Mouse (Mus musculus): ENCODE results near the gene Cdkn2d. TPM values are rescaled to one million over a fixed set of nuclear protein-coding genes. Genes with fewer than 3 reads are reported as not detected.
"Not testable (repeated sequence)": the region's sequence is repeated elsewhere in the genome, so short reads cannot be mapped to it uniquely, and the experiment has no call there.

The Cdkn2d gene
- polyA plus RNA-seq, 1 experiment from 2014 or later, result 56.2 TPM

GRCm38 (mm10) chr9:21256349-21256748 is 34.9 kb downstream of the Cdkn2d start:
- not testable (repeated sequence) for H3K9ac ChIP-seq; H3K27ac ChIP-seq; H3K36me3 ChIP-seq; H3K9me3 ChIP-seq; H3K4me1 ChIP-seq; H3K4me2 ChIP-seq; ATAC-seq (ENCODE audit: insufficient number of reproducible peaks, insufficient read depth, low FRiP score, low TSS enrichment, low read depth); H3K4me3 ChIP-seq
- WGBS, result 76% methylated on average over 4 of the region's 4 CpGs
- H3K27me3 ChIP-seq, result peaks cover 10% of the 10 kb centered on the region; the same call in 1 of the 2 replicates

GRCm38 (mm10) chr9:21254690-21255089 is 36.5 kb downstream of the Cdkn2d start:
- H3K27me3 ChIP-seq, result peaks cover 26% of the 10 kb centered on the region
- no peak overlapping the region for H3K27ac ChIP-seq
- no peaks in the 10 kb centered on the region for H3K36me3 ChIP-seq
- H3K9ac ChIP-seq, result no peak overlapping the region
- H3K4me2 ChIP-seq, result no peak overlapping the region
- peaks cover 9% of the 10 kb centered on the region for H3K4me1 ChIP-seq
- no peak overlapping the region for H3K4me3 ChIP-seq
- no peak for ATAC-seq (ENCODE audit: insufficient number of reproducible peaks, insufficient read depth, low FRiP score, low TSS enrichment, low read depth)
- no peaks in the 10 kb centered on the region for H3K9me3 ChIP-seq

- Histone ChIP-seq H3K4me1 (peaks cover 16% of the 10 kb centered on the region), H3K4me2 (0 out of 2 replicates have a peak overlapping the region, but pooled peaks have one; percentile 11), H3K27me3 (peaks cover 60% of the 10 kb centered on the region), H3K36me3 (no peaks in the 10 kb centered on the region), H3K4me3 (no peak overlapping the region), H3K9ac (0 out of 2 replicates have a peak overlapping the region, but pooled peaks have one; percentile 11), H3K9me3 (no peaks in the 10 kb centered on the region), H3K27ac (peak overlapping the region; percentile 48; the same call in 1 of the 2 replicates)
- 58% methylated on average over 13 of the region's 13 CpGs for WGBS
- peak; percentile 28; the same call in 1 of the 2 replicates for ATAC-seq (ENCODE audit: insufficient number of reproducible peaks, insufficient read depth, low FRiP score, low TSS enrichment, low read depth)
Measured at GRCm38 (mm10) chr9:21251116-21251735, 40.0 kb downstream of the Cdkn2d start.

GRCm38 (mm10) chr9:21250509-21250908 is 40.7 kb downstream of the Cdkn2d start:
- Histone ChIP-seq H3K9me3 (no peaks in the 10 kb centered on the region), H3K27me3 (peaks cover 67% of the 10 kb centered on the region), H3K4me3 (no peak overlapping the region), H3K36me3 (no peaks in the 10 kb centered on the region), H3K4me1 (peaks cover 16% of the 10 kb centered on the region), H3K4me2 (no peak overlapping the region), H3K9ac (no peak overlapping the region), H3K27ac (no peak overlapping the region)
- 72% methylated on average over 2 of the region's 2 CpGs for WGBS
- ATAC-seq (ENCODE audit: insufficient number of reproducible peaks, insufficient read depth, low FRiP score, low TSS enrichment, low read depth), result no peak

GRCm38 (mm10) chr9:21249629-21250508 is 41.3 kb downstream of the Cdkn2d start:
- H3K9me3 ChIP-seq, result no peaks in the 10 kb centered on the region

GRCm38 (mm10) chr9:21248326-21248725 is 42.9 kb downstream of the Cdkn2d start, which contains the start of gene S1pr5:
TSS of gene S1pr5 (minus strand) at chr9:21248443.
- H3K9ac ChIP-seq, result peak within 1 kb of the TSS; percentile 57

More at GRCm38 (mm10) chr9:21249629-21250508, 41.3 kb downstream of the Cdkn2d start:
- WGBS, result 42% methylated on average over 17 of the region's 17 CpGs
- H3K4me3 ChIP-seq, result no peak overlapping the region
- no peak overlapping the region for H3K9ac ChIP-seq
- no peaks in the 10 kb centered on the region for H3K36me3 ChIP-seq
- peaks cover 22% of the 10 kb centered on the region for H3K4me1 ChIP-seq
- H3K4me2 ChIP-seq, result no peak overlapping the region
- no peak overlapping the region for H3K27ac ChIP-seq
- ATAC-seq (ENCODE audit: insufficient number of reproducible peaks, insufficient read depth, low FRiP score, low TSS enrichment, low read depth), result no peak
- H3K27me3 ChIP-seq, result peaks cover 74% of the 10 kb centered on the region

GRCm38 (mm10) chr9:21246342-21246741 is 44.9 kb downstream of the Cdkn2d start:
- Histone ChIP-seq H3K4me1 (peaks cover 34% of the 10 kb centered on the region), H3K9me3 (no peaks in the 10 kb centered on the region), H3K27me3 (peaks cover 97% of the 10 kb centered on the region), H3K4me3 (no peak overlapping the region), H3K27ac (no peak overlapping the region), H3K4me2 (no peak overlapping the region), H3K36me3 (no peaks in the 10 kb centered on the region), H3K9ac (no peak overlapping the region)
- 60% methylated on average over 1 of the region's 1 CpGs for WGBS
- ATAC-seq (ENCODE audit: insufficient number of reproducible peaks, insufficient read depth, low FRiP score, low TSS enrichment, low read depth), result no peak

More at GRCm38 (mm10) chr9:21248326-21248725, 42.9 kb downstream of the Cdkn2d start, which contains the start of gene S1pr5:
- Histone ChIP-seq H3K4me3 (peak within 1 kb of the TSS; percentile 29), H3K27me3 (peaks cover 89% of the 10 kb centered on the region), H3K9me3 (no peaks in the 10 kb centered on the region), H3K4me2 (peak within 1 kb of the TSS; percentile 55), H3K27ac (no peak within 1 kb of the TSS), H3K36me3 (no peaks in the 10 kb centered on the region), H3K4me1 (peaks cover 34% of the 10 kb centered on the region)
- no peak for ATAC-seq (ENCODE audit: insufficient number of reproducible peaks, insufficient read depth, low FRiP score, low TSS enrichment, low read depth)
- under 1% methylated on average over 30 of the region's 30 CpGs for WGBS

- Histone ChIP-seq H3K4me1 (peaks cover 30% of the 10 kb centered on the region), H3K9ac (peak overlapping the region; percentile 67), H3K4me3 (peak overlapping the region; percentile 50), H3K4me2 (peak overlapping the region; percentile 92), H3K27ac (no peak overlapping the region), H3K36me3 (no peaks in the 10 kb centered on the region), H3K27me3 (peaks cover 89% of the 10 kb centered on the region), H3K9me3 (no peaks in the 10 kb centered on the region)
- ATAC-seq (ENCODE audit: insufficient number of reproducible peaks, insufficient read depth, low FRiP score, low TSS enrichment, low read depth), result no peak
- 3% methylated on average over 16 of the region's 16 CpGs for WGBS
Measured at GRCm38 (mm10) chr9:21245113-21245487, 46.1 kb downstream of the Cdkn2d start.

- ATAC-seq (ENCODE audit: insufficient number of reproducible peaks, insufficient read depth, low FRiP score, low TSS enrichment, low read depth), result no peak
Measured at GRCm38 (mm10) chr9:21244428-21245112, 46.6 kb downstream of the Cdkn2d start.

GRCm38 (mm10) chr9:21243826-21244427 is 47.3 kb downstream of the Cdkn2d start:
- peak overlapping the region; percentile 67 for H3K9ac ChIP-seq
- peaks cover 78% of the 10 kb centered on the region for H3K27me3 ChIP-seq
- H3K9me3 ChIP-seq, result no peaks in the 10 kb centered on the region
- H3K4me1 ChIP-seq, result peaks cover 36% of the 10 kb centered on the region
- WGBS, result 4% methylated on average over 42 of the region's 42 CpGs
- ATAC-seq (ENCODE audit: insufficient number of reproducible peaks, insufficient read depth, low FRiP score, low TSS enrichment, low read depth), result no peak
- H3K4me2 ChIP-seq, result peak overlapping the region; percentile 92
- no peaks in the 10 kb centered on the region for H3K36me3 ChIP-seq
- H3K27ac ChIP-seq, result no peak overlapping the region
- peak overlapping the region; percentile 50 for H3K4me3 ChIP-seq

More at GRCm38 (mm10) chr9:21244428-21245112, 46.6 kb downstream of the Cdkn2d start:
- Histone ChIP-seq H3K27ac (no peak overlapping the region), H3K36me3 (no peaks in the 10 kb centered on the region), H3K4me2 (peak overlapping the region; percentile 92), H3K4me3 (peak overlapping the region; percentile 50), H3K4me1 (peaks cover 33% of the 10 kb centered on the region), H3K9me3 (no peaks in the 10 kb centered on the region), H3K27me3 (peaks cover 84% of the 10 kb centered on the region), H3K9ac (peak overlapping the region; percentile 67)
- under 1% methylated on average over 72 of the region's 72 CpGs for WGBS

- Histone ChIP-seq H3K36me3 (peaks cover 5% of the 10 kb centered on the region; the same call in 1 of the 2 replicates), H3K27ac (no peak overlapping the region), H3K4me3 (0 out of 2 replicates have a peak overlapping the region, but pooled peaks have one; percentile 0), H3K4me1 (peaks cover 45% of the 10 kb centered on the region), H3K4me2 (no peak overlapping the region), H3K27me3 (peaks cover 53% of the 10 kb centered on the region), H3K9ac (no peak overlapping the region), H3K9me3 (no peaks in the 10 kb centered on the region)
- WGBS, result 4% methylated on average over 11 of the region's 11 CpGs
- ATAC-seq (ENCODE audit: insufficient number of reproducible peaks, insufficient read depth, low FRiP score, low TSS enrichment, low read depth), result no peak
Measured at GRCm38 (mm10) chr9:21241343-21241742, 49.9 kb downstream of the Cdkn2d start.
